Mouse (Mus musculus) kidney, embryonic 15.5 days (tissue): ENCODE data around the gene D11Wsu47e. TPM values are rescaled to one million over a fixed set of nuclear protein-coding genes. Genes with fewer than 3 reads are reported as not detected.
A peak's percentile ranks its signal among the peaks of the same experiment; 100 is the strongest.

Source experiments
- ATAC-seq: fragments of 200-750 bp; cut with Nextera tagmentation; replicated peaks from 2 replicates; pipeline ENCODE4 v1.8.0; 2017; ENCODE audit warnings: moderate TSS enrichment; ENCODE audit not compliant: low FRiP score
- H3K27ac ChIP-seq: fragments of 300-500 bp; sonication (generic); 2 replicates; pipeline ENCODE4 v1.5.1; 2015; ENCODE audit warnings: mild to moderate bottlenecking, inconsistent platforms
- H3K27me3 ChIP-seq: fragments of 300-500 bp; sonication (generic); 2 replicates; pipeline ENCODE4 v1.6.1; 2015; ENCODE audit warnings: inconsistent platforms
- H3K36me3 ChIP-seq: fragments of 300-500 bp; sonication (generic); 2 replicates; pipeline ENCODE4 v1.6.1; 2015; ENCODE audit warnings: inconsistent platforms
- H3K4me1 ChIP-seq: fragments of 300-500 bp; sonication (generic); 2 replicates; pipeline ENCODE4 v1.6.1; 2015; ENCODE audit warnings: inconsistent platforms
- H3K4me2 ChIP-seq: fragments of 300-500 bp; sonication (generic); 2 replicates; pipeline ENCODE4 v1.6.1; 2015; ENCODE audit warnings: moderate library complexity, mild to moderate bottlenecking, inconsistent platforms
- H3K4me3 ChIP-seq: fragments of 300-500 bp; sonication (generic); replicated peaks from 2 replicates; pipeline ENCODE4 v1.5.1; 2015; ENCODE audit warnings: mild to moderate bottlenecking, inconsistent platforms
- H3K9ac ChIP-seq: fragments of 300-500 bp; sonication (generic); 2 replicates; pipeline ENCODE4 v1.6.1; 2015; ENCODE audit warnings: mild to moderate bottlenecking, inconsistent platforms
- H3K9me3 ChIP-seq: fragments of 300-500 bp; sonication (generic); replicated peaks from 2 replicates; pipeline ENCODE4 v1.6.1; 2016; ENCODE audit warnings: inconsistent platforms
- WGBS: fragments of 180-500 bp; shearing (Covaris S2); methylation state at CpG from one replicate; pipeline ENCODE4 v1.1.7; 2015; ENCODE audit warnings: mixed read lengths; 5-methylcytosine and 5-hydroxymethylcytosine counted together
- polyA plus RNA-seq: library from polyadenylated mRNA; unstranded; fragments of >200 nt; fragmentation: Nextera tagmentation; extraction: Ambion mirVana; gene quantifications from 2 replicates; pipeline ENCODE4 v1.2.1, GENCODE M21; 2015

D11Wsu47e gene
- polyA plus RNA-seq, 1 experiment from 2014 or later = 21.3 TPM

DNA sequence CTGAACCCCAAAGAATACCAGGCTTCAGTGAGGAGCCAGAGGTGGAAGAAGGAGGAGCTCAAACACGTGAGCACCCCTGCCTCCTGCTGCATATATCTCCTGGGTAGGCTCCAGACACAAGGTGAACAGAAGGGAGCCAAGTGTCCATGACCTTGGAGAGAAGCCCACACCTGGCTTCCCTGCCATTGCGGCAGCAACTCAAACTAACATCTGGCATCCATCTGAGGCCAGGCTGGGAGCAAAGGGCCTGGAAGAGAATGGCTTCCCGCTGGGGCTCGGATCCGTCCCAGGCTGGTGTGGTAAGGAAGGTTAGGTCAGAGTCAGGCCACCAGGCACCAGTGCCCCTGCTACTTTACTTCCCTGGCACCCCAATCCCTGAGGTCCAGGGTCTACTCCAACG lies 43.8 kb downstream of the D11Wsu47e start:
- H3K4me1 ChIP-seq = peaks cover 79% of the 10 kb centered on the region
- H3K9ac ChIP-seq = no peak overlapping the region
- ATAC-seq = no peak
- no peaks in the 10 kb centered on the region for H3K27me3 ChIP-seq
- H3K36me3 ChIP-seq = peaks cover 48% of the 10 kb centered on the region
- no peak overlapping the region for H3K4me3 ChIP-seq
- WGBS = 54% methylated on average over 6 of the region's 6 CpGs
- no peak overlapping the region for H3K4me2 ChIP-seq
- H3K27ac ChIP-seq = peak overlapping the region; percentile 84
- H3K9me3 ChIP-seq = no peaks in the 10 kb centered on the region

- H3K9me3 ChIP-seq = no peaks in the 10 kb centered on the region
- peaks cover 92% of the 10 kb centered on the region for H3K4me1 ChIP-seq
- H3K4me2 ChIP-seq = no peak overlapping the region
- peaks cover 48% of the 10 kb centered on the region for H3K36me3 ChIP-seq
- no peak overlapping the region for H3K9ac ChIP-seq
- no peak for ATAC-seq
- no peak overlapping the region for H3K4me3 ChIP-seq
- no peaks in the 10 kb centered on the region for H3K27me3 ChIP-seq
- peak overlapping the region; percentile 84 for H3K27ac ChIP-seq
- WGBS = 60% methylated on average over 21 of the region's 21 CpGs
Measured at GRCm38 (mm10) chr11:113729239-113729638, 45.0 kb downstream of the D11Wsu47e start.

DNA sequence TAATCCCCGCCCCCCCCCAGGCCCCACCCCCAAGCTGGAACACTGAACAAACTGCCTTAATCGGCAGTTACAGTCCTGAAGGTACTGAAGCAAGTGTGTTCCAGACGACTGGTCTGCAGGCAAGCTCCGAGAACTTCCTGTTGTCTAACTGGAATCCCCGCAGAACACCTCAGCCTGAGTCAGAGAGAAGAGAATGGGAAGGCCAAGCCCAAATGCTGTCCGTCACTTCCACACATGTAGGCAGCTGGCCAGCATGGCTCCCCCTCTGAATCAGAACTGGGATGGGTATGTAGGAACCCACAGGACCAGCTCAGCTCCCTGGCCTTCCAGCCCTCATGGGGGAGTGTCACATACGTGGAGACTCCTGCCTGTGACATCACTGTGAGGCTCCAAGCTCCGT lies 45.7 kb downstream of the D11Wsu47e start:
- Histone ChIP-seq H3K4me2 (no peak overlapping the region), H3K4me3 (no peak overlapping the region), H3K27ac (peak overlapping the region; percentile 84), H3K4me1 (peaks cover 98% of the 10 kb centered on the region), H3K27me3 (no peaks in the 10 kb centered on the region), H3K9me3 (no peaks in the 10 kb centered on the region), H3K36me3 (peaks cover 43% of the 10 kb centered on the region), H3K9ac (no peak overlapping the region)
- no peak for ATAC-seq
- WGBS = 26% methylated on average over 8 of the region's 8 CpGs

DNA sequence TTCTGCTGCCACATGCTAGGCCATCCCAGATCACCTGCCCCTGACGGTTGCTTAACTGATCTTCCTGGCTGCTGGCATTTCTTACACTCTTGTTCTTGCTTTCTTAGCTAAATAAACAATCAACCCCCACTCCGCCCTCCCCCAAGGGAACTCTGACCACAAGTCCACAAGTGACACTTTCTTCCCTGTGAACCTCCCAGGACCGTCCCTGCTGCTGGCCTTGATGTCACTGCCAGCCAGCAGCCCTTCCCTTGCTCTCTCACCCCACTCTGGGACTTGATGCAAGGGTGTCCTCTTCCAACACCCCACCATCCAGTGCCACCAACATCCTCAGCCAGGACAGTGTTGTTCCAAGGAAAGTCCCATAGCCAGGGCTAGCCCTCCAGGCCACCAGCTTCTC lies 46.7 kb downstream of the D11Wsu47e start:
- Histone ChIP-seq H3K4me2 (no peak overlapping the region), H3K27ac (peak overlapping the region; percentile 84; the same call in 1 of the 2 replicates), H3K9me3 (no peaks in the 10 kb centered on the region), H3K27me3 (no peaks in the 10 kb centered on the region), H3K9ac (no peak overlapping the region), H3K36me3 (peaks cover 36% of the 10 kb centered on the region), H3K4me1 (peaks cover 100% of the 10 kb centered on the region), H3K4me3 (no peak overlapping the region)
- ATAC-seq = no peak
- 34% methylated on average over 3 of the region's 3 CpGs for WGBS

DNA sequence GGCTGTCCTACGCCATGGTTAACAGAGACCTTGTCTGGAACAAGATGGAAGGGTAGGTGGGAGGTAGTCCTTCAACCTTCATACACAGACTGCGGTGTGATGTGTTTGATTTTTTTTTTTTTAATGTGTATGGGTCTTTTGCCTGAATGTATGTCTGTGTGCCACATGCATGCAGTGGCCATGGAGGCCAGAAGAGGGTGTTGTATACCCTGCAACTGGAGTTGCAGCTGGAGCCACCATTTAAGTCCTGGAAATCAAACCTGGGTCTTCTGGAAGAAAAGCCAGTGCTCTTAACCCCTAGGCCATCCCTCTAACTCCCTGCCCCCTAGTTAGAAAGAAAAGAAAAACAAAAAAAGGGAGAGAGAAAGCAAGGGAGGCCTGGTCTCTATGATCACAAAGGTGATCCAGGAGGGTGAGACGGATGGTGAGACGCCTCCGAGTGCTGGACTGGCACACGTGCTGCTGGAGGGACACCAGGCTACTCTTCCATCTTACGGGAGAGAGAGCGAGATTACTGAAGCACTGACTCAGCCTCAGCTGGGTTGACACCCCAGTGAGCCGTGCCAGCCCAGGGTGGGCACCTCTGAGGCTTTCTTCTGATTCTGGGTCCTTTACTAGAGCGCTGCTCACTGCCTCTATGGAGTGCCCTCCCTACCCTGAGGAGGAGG lies 47.9 kb downstream of the D11Wsu47e start:
- ATAC-seq = no peak
- no peak overlapping the region for H3K4me2 ChIP-seq
- no peak overlapping the region for H3K9ac ChIP-seq
- H3K36me3 ChIP-seq = peaks cover 26% of the 10 kb centered on the region
- no peaks in the 10 kb centered on the region for H3K27me3 ChIP-seq
- H3K4me1 ChIP-seq = peaks cover 100% of the 10 kb centered on the region
- no peak overlapping the region for H3K4me3 ChIP-seq
- H3K9me3 ChIP-seq = no peaks in the 10 kb centered on the region
- H3K27ac ChIP-seq = 0 out of 2 replicates have a peak overlapping the region, but pooled peaks have one; percentile 86
- WGBS = 87% methylated on average over 10 of the region's 10 CpGs

DNA sequence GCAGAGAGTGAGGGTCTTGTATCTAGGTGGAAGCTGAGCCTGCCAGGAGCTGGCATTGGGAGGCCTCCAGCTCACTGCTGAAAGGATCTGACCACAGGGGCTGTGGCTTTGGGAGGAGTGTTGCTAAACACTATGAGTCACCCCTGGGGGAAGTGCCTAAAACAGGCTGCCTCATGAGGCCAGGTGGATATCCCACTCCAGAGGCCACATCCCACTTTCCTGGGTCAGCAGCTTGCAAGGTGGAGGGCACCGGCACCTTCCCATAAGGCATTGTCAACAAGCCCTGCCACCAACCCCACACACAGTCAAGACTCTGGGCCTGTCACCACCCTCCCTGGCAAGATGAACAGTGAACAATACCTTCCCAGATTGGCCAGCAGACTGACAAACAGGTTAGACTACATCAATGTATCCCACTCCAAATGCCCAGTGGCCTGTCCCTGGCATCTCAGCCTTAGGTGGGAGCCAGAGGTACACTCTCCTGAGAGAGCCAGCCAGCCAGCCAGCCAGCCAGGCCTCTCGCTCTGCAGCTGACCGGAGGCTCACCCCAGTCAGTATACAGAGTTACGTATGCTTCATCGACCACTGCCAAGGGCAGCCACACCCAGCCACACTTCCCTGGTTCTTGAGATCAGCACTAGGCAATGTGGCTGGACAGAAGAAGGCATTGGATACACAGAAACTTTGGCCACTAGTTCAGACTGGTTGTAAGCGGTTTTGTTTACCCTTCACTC lies 49.6 kb downstream of the D11Wsu47e start:
- Histone ChIP-seq H3K4me2 (0 out of 2 replicates have a peak overlapping the region, but pooled peaks have one; percentile 1), H3K4me1 (peaks cover 99% of the 10 kb centered on the region), H3K9ac (no peak overlapping the region), H3K27me3 (no peaks in the 10 kb centered on the region), H3K9me3 (no peaks in the 10 kb centered on the region), H3K36me3 (peaks cover 10% of the 10 kb centered on the region), H3K27ac (peak overlapping the region; percentile 86), H3K4me3 (no peak overlapping the region)
- WGBS = 45% methylated on average over 6 of the region's 6 CpGs
- ATAC-seq = peak; percentile 73

- Histone ChIP-seq H3K27me3 (no peaks in the 10 kb centered on the region), H3K4me3 (no peak overlapping the region), H3K27ac (peak overlapping the region; percentile 86), H3K36me3 (peaks cover 6% of the 10 kb centered on the region; the same call in 1 of the 2 replicates), H3K4me2 (no peak overlapping the region), H3K4me1 (peaks cover 99% of the 10 kb centered on the region), H3K9ac (no peak overlapping the region), H3K9me3 (no peaks in the 10 kb centered on the region)
- ATAC-seq = 0 out of 2 replicates have a peak, but pooled peaks have one; percentile 3
- WGBS = 52% methylated on average over 6 of the region's 6 CpGs
Measured at GRCm38 (mm10) chr11:113735151-113735550, 50.9 kb downstream of the D11Wsu47e start.

DNA sequence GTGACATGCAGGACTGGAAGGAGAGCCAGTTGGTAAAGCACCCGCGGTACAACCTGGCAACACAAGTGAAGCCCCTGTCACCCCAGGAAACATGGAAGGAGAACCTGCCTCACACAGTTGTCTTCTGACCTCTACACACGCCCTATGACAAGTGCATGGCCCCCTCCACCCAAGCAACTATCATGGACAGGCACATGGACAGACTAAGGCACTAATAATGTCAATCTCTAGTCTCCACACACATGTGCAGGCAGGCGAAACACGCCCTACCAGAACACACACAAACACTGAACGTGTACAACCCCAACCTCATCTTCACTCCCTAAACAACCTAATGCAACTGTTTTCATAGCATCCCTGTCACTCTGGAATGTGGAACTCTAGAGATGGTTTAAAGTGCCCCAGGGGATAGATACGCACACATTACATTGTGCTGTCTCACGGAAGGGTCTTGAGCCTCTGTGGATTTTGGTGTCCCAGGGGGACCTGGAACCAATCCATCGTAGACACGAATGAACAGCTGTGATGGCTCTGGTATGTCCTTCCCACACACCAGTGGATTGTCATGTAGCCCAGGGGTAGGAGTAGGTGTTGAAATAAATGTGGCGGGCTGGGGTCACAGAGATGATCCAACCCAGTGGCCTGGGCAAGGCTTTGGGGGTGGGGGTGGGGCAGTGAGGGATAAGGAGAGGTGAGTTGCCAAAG lies 52.8 kb downstream of the D11Wsu47e start:
- no peaks in the 10 kb centered on the region for H3K27me3 ChIP-seq
- peaks cover 82% of the 10 kb centered on the region for H3K4me1 ChIP-seq
- H3K4me2 ChIP-seq = no peak overlapping the region
- 0 out of 2 replicates have a peak overlapping the region, but pooled peaks have one; percentile 29 for H3K27ac ChIP-seq
- H3K9me3 ChIP-seq = no peaks in the 10 kb centered on the region
- ATAC-seq = no peak
- no peak overlapping the region for H3K4me3 ChIP-seq
- H3K36me3 ChIP-seq = peaks cover 24% of the 10 kb centered on the region
- WGBS = 66% methylated on average over 11 of the region's 11 CpGs
- H3K9ac ChIP-seq = no peak overlapping the region

DNA sequence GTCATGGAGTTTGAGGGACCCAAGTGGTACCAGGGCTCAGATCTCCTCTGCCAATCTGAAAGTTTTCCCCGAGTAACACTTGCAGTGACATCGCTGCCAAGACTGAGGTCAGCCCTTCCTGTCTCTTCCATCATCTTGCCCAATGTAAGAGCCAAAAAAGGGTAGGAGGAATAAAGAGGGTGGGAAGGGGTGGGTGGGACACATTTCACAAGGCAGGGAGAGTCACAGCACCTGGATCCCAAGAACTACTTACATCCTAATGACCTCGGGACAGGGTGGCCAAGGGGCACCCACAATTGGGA lies 53.3 kb downstream of the D11Wsu47e start:
- H3K9me3 ChIP-seq = no peaks in the 10 kb centered on the region
- 69% methylated on average over 3 of the region's 3 CpGs for WGBS
- H3K4me3 ChIP-seq = no peak overlapping the region
- peaks cover 29% of the 10 kb centered on the region for H3K36me3 ChIP-seq
- no peaks in the 10 kb centered on the region for H3K27me3 ChIP-seq
- no peak overlapping the region for H3K4me2 ChIP-seq
- peaks cover 77% of the 10 kb centered on the region for H3K4me1 ChIP-seq
- ATAC-seq = no peak
- H3K27ac ChIP-seq = no peak overlapping the region
- H3K9ac ChIP-seq = no peak overlapping the region

DNA sequence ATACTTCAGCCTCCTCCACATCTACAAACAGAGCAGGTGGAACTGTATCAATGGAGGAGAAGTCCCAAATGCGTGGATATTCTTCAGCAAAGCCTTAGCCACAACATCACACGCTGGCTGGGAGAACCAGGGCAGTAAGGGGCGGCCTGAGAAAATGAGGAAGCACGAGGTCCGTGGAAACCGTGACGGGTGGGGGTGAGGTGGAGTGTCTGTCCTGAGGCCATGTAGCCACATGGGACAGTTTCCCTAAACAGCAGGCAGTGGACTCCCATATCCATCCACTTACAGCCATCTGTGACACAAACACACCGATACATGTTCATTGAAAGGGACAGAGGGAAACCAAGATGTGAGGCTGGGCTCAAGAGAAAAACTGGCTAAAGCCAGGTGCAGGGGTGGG lies 53.7 kb downstream of the D11Wsu47e start:
- Histone ChIP-seq H3K9me3 (no peaks in the 10 kb centered on the region), H3K27me3 (no peaks in the 10 kb centered on the region), H3K4me1 (peaks cover 73% of the 10 kb centered on the region), H3K9ac (no peak overlapping the region), H3K4me3 (no peak overlapping the region), H3K27ac (no peak overlapping the region), H3K4me2 (no peak overlapping the region), H3K36me3 (peaks cover 33% of the 10 kb centered on the region)
- no peak for ATAC-seq
- 79% methylated on average over 8 of the region's 8 CpGs for WGBS

GRCm38 (mm10) chr11:113739213-113739612 lies 55.0 kb downstream of the D11Wsu47e start:
- H3K4me3 ChIP-seq = no peak overlapping the region
- H3K36me3 ChIP-seq = peaks cover 44% of the 10 kb centered on the region
- no peak overlapping the region for H3K4me2 ChIP-seq
- WGBS = 53% methylated on average over 8 of the region's 8 CpGs
- peaks cover 60% of the 10 kb centered on the region for H3K4me1 ChIP-seq
- peak overlapping the region; percentile 15; the same call in 1 of the 2 replicates for H3K27ac ChIP-seq
- H3K9me3 ChIP-seq = no peaks in the 10 kb centered on the region
- H3K27me3 ChIP-seq = no peaks in the 10 kb centered on the region
- no peak for ATAC-seq
- H3K9ac ChIP-seq = no peak overlapping the region

DNA sequence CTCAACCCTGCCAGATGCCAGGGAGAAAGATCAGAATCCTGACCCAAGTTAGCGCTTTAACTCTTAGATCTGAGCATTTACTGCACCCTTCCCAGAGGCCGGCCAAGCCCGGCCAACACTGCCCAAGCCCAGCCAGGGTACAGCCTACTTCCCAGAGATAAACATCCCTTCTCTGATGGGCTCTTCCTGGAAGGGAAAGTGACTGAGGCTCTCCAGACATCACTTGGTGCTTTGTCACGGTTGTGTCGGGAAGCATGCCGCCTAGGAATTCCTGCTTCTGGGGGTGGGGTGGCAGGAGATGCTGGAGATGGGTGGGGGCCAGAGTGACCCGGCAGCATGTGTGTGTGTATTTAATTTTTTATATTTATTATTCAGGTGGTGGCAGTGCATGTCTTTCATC lies 55.9 kb downstream of the D11Wsu47e start:
- 69% methylated on average over 7 of the region's 7 CpGs for WGBS
- Histone ChIP-seq H3K4me2 (no peak overlapping the region), H3K27ac (peak overlapping the region; percentile 15; the same call in 1 of the 2 replicates), H3K9ac (no peak overlapping the region), H3K4me1 (peaks cover 51% of the 10 kb centered on the region), H3K9me3 (no peaks in the 10 kb centered on the region), H3K27me3 (no peaks in the 10 kb centered on the region), H3K36me3 (peaks cover 47% of the 10 kb centered on the region), H3K4me3 (no peak overlapping the region)
- no peak for ATAC-seq
